Mouse (Mus musculus) layer of hippocampus, postnatal 25 days (tissue): Measurements from ENCODE around the gene Hacd2. TPM values are rescaled to one million over a fixed set of nuclear protein-coding genes. Genes with fewer than 3 reads are reported as not detected.

Experiments
- total RNA-seq, 2 experiments: library from RNA; stranded (reverse); gene quantifications; 2 replicates each; pipeline ENCODE4 v1.2.3; 2021

Gene Hacd2
- total RNA-seq, 2 experiments from 2014 or later: 31.3 to 46.1 TPM

Other genes with a start within 250 kb of the Hacd2 start
- gene Adcy5, start 132.4 kb downstream of the Hacd2 start, total RNA-seq: 10 to 100 TPM; 73.7 TPM